Mouse (Mus musculus) ES-E14 (cell line): ENCODE results near the gene Senp5.

Experiments used
- CHD2 ChIP-seq: IDR thresholded peaks from 2 replicates; pipeline ENCODE4 v1.6.1; 2014; ENCODE audit warnings: mild to moderate bottlenecking, low read depth, low read length, inconsistent platforms
- ZC3H11A ChIP-seq: IDR thresholded peaks from 2 replicates; pipeline ENCODE4 v1.6.1; 2012; ENCODE audit warnings: low read depth, mild to moderate bottlenecking, inconsistent platforms, low read length, borderline replicate concordance

DNA sequence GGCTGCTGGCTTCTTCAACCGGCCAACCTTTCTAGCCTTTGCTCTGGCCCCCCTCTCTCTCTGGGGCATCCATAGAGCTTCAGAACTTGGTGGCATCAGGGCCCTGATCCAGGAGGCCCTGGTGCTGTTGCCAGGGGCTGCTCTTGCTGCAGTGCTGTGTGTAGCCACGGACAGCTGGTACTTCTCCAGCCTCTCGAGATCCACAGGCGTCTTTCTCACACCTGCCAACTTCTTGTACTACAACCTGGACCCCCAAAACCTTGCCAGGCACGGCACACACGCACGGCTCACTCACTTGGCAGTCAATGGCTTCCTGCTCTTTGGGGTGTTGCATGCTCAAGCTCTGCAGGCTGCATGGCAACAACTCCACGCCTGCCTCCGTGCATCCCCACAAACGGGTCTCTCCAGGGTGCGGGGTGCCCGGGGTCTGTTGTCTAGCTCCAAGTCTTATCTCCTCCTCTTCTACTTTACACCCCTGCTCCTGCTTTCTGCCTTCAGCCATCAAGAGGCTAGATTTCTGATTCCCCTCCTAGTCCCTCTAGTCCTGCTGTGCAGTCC is 58.3 kb downstream of the Senp5 start:
- no peak for TF ChIP-seq CHD2
- no peak for TF ChIP-seq ZC3H11A
